Mouse (Mus musculus) embryo, embryonic 11.5 days (tissue): ENCODE results near the gene Plekhh3.

ENCODE experiments used
- DNase-seq: peaks from one replicate; pipeline ENCODE4 v3.0.0-alpha.2; 2012; ENCODE audit warnings: low read depth, low spot score

The Plekhh3 gene

DNA sequence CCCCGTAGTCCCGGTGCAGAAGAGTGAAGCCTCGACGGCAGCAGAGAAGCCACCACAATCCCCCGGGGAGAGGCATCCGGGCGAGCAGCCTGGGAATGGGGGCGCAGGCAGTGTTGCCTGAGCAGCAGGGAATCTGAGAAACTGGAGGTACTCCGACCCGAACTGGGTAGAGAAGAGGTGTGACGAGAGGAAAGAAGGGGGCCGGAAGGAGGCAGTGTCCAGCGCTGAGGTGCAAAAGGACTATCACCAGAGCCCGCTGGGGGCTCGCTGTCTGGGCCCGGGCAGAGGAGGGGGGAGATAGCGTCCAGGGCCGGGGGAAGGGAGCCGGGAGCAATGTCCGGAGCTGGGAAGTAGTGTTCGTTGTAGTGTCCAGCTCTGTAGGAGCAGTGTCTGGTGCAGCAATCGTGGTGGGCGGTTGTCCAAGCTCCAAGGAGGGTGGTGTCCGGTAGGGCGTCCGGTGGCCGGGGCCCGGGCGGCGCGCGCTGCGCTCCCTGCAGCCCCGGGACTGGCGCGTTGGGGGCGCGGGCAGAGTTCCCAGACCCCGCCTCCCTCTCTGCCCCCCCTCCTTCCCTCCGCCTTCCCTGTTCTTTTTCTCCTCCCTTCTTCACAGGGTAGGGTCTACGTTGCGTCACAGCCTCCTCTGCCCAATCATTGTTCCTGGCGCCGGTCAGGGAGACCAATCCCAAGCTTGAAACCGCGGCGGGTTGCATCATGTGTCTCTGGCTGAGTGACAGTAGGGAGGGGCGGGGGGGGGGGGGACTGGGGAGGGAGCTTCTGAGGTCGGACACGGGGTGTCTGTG lies at the start of gene Plekhh3:
Gene Plekhh3, minus strand, starts transcription at position 541 of the 800 bp plus-strand sequence.
- DNase-seq, result peak; percentile 96

DNA sequence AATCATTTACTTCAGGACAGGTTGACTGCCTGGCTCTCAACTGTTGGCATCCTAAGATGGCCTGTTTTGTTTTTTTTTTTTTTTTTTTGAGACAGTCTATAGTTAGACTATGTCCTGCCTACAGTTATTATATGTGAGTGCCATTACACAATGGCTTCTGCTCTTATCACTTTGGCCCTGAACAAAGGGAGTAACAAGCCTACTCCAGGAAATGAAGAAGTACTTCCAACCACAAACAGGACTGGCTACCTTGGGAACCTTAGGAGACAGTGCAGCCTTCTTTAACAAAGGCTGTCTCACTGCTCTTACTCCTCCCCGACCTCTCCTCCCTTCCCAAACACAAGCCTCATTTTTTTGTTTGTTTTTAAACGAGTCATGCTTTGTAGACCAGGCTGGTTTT lies 49.7 kb upstream of the Plekhh3 start:
- no peak for DNase-seq

DNA sequence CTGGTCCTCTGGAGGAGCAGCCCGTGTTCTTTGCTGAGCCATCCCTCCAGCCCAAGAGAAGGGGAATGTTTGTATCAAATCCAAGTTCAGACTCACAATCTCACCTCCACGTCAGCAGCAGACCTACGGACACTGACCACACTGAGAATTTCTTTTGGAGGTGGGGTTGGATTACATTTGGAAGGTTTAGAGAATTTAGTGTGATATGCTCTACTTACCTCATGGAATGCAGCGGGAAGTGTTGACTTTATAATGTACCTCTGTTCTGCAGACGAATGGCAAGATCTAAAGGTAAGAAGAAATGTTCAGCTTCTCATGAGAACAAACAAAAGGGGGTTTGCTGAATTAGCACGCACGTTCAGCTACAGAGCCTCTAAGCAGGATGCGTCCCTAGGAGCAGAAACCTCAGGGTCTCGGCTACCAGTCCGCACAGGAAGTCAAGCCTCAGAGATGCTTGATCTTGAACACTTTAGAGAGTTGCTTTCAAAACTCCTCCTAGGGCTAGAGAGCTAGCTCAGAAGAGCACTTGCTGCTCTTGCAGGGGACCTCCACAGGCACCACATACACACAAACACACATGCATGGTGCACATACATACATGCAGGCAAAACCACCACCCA lies 47.4 kb upstream of the Plekhh3 start:
- no peak for DNase-seq

DNA sequence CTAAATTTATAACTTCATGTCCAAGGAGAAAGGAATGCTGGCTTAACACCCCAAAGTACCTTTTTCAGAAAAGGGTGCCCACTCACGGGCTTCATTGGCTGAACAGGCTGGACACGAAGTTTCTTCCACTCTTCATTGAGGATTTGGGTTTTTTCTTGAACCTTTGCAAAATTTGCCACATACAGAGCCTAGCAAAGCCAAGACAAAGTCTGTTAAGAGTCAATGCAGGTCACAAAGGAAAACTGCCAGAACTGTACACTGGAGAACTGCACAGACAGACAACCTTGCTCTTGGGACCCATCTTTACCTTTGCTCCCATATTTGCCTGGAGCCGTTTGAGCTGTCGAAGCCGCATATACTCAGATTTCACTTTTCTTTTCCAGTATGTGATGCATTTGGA lies 45.8 kb upstream of the Plekhh3 start:
- no peak for DNase-seq

DNA sequence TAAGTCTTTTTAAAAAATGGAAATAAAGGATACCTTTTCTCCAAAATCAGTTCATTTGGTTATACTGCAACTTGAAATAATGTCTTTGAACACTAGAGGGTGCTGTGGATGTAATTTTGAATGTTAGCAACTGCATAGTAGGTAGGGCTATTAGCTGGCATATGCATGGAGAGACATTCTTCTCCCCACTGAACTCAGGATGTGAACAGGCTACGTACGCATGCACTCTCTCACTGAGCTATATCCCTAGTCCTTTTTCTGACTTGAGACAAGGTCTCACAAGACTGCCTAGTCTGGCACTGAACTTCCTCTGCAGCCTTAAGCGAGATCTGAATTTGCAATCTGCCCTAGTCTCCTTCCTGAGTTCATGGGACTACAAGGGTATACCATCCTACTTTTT lies 40.8 kb upstream of the Plekhh3 start:
- peak; percentile 66 for DNase-seq

DNA sequence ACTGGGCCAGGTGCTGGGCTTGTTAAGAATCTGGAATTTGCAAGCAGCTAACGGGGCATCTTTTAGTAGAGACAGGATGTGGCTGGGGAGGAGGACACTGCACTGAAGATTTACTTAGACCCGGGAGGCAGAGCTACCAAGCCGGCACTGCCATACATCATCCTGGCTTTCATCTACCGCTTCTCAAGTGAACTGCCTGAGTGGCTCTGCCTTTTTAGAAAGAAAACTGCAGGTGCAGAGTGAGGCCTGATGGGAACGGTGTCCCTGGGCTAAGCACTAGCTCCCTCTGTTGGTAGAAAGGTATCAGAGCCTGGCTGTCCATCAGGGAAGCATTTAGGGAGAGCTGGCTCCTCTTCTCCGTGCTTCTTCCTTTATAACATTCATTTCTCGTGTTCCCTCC lies 29.8 kb upstream of the Plekhh3 start:
- peak; percentile 38 for DNase-seq

DNA sequence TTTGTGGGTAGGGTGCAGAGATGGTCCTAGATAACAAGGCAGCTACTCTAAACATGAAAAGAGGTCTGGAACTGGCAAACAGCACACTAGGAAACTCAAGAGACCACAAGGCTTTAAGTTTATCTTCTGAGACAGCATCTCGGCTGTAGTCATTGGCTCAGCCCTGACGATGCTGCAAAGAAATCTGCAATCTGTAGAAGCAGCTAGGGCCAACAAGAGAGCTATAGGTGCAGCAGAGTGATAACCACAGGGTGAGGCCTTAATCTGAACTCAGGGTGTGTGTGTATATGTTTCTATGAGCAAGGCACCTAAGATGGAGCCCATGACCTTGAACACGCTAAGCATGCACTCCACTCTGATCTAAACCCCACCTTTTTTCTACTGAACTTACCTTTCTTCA lies 28.4 kb upstream of the Plekhh3 start:
- no peak for DNase-seq

DNA sequence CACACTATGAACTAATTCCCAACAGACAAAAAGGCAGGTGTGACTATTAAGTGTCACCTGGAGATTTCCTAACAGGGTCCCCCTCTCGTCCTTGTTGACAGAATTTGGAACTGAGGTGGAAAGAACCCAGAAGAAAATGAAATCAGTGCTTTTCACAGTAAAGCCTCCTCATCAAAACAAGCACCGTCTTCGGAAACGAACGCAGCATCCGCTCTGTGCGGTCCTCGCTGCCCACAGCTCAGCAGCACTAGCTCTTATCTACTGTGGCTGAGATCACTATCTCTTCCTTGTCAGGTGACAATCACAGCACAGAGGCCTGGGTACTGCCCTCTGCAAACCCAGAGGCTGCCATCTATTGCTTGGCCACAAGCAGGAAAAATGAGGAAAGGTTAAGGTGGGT lies 25.0 kb upstream of the Plekhh3 start:
- DNase-seq, result no peak

DNA sequence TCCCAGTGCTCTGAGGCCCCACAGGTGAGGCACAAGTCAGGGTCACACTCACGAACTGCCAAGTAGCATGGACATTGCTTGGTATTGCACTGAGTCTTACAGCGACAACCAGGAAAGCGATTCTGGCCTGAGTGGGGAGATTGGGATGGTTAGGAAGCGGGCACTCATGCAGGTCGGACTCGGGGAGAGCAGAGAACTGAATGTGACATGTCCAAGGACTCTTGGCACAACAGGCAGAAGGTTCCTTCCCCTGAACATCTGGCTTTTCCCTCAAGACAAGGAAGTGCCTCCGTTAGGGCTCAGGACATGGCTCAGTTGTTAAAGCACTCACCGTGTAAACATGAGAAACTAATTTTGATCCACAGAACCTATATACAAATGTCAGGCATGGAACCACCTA lies 24.4 kb upstream of the Plekhh3 start:
- DNase-seq, result no peak

DNA sequence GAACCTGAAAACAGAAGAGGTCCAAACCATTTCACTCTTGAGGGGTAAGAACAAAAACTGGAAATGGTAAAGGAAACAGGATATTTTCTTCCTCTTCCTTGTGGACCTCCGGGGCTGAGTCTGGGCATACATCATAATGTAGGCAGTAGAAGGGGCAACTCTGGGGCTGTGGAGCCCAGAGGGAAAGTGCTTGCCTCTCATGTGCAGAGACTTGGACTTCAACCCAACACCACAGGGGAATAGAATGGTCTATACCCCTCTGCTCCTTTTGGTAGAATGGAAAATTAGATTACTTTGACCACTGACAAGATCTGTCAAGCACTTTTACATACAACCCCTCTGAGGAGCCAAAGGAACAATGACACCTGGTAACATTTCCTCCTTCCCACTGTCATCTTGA lies 23.9 kb upstream of the Plekhh3 start:
- no peak for DNase-seq

DNA sequence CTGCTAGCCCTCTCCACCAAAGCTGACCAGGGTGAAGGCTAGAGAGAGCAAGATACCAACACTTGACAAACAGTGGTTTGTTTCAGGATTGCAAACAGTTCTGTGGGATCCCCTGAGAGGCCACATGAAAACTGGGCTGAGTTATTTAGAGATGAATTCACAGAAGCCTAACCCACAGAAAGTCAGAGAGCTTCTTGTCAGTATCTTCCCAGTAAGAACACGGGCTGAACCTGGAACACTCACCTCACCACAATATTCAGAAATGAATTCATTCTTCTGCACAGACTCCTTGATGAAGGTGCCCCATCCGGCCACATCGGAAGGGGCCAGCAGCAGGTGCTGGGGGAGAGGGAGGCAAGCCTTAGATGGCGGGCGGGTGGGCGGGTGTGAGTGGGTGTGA lies 23.5 kb upstream of the Plekhh3 start:
- no peak for DNase-seq

DNA sequence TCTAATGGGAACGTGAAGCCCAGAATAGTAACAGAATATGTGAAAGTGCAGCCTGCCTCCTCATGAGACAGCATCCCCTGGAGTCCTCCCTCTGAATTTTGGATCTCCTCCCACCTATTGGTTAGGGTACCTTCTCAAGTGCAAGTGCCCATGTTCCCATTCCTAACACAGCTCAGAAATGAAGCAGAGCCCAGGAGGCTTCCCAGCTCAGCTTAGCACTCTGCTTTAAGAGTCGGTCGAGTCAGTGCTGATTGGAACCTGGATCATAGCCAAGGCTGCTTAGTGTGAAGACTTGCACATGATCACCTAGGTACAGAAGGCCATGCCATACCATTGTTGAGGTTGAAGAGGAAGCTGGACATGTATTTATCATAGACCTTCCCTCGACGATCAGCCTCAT lies 23.0 kb upstream of the Plekhh3 start:
- no peak for DNase-seq

DNA sequence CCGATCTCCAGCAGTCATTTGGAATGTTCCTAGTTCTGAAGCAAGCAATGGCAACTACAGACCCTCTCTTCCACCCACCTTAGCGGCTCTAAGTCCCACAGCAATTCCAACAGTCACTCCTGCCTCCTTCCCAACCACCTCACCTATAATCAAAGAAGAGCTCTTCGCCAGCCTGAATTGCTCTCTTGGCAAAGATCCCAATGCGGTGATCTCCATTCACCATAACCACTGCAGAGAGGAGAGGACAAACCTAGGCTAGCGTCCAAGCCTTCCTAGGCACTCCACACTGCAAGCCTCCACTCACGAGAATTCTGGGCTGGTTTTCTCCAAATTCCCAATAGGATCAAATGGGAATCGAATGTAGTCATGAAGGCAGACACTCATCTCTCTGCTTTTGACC lies 21.9 kb upstream of the Plekhh3 start:
- DNase-seq, result no peak

DNA sequence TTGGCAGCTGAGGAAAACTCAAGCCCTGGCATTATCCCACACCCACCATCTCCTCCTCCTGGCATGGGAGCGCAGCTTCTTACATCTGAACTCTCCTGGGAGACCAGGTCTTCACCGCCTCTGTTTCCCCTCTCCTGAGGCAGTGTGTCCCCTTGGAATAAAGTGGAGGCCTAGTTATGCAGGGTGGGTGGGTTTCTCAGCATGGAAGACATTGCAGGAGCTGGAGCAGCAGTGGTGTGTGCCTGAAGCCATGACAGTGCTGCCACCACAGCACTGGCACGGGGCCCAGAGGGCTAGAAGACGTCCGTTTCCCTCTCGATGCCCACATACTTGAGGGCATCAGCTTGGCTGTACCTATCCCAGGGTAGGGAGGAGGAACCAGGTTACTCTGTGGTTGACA lies 21.5 kb upstream of the Plekhh3 start:
- DNase-seq, result no peak

DNA sequence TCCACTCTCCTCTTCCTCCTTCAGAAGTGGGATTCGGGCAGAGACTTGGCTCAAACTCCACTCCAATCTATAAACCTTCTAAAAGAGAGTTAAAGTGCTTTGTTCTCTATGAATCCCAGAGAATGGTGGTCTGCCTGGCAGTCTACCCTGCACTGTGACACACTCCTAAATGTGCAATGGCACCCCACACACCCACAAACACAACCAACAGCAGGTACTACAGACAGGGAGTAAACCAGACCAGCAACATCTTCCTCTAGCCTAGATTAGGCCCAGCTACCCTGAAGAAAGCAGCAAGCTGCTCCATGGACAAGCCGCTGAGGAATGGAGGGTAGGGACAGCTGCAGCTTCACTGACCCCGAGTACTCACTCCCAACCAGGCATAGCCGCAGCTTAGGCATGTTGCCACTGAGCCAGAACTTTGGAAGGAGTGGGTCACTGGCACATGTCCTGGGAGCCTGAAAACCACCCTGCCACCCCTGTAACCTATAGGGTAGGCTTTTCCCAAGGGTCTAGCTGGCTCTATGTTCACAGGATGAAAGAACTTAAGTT lies 20.8 kb upstream of the Plekhh3 start:
- DNase-seq, result no peak

DNA sequence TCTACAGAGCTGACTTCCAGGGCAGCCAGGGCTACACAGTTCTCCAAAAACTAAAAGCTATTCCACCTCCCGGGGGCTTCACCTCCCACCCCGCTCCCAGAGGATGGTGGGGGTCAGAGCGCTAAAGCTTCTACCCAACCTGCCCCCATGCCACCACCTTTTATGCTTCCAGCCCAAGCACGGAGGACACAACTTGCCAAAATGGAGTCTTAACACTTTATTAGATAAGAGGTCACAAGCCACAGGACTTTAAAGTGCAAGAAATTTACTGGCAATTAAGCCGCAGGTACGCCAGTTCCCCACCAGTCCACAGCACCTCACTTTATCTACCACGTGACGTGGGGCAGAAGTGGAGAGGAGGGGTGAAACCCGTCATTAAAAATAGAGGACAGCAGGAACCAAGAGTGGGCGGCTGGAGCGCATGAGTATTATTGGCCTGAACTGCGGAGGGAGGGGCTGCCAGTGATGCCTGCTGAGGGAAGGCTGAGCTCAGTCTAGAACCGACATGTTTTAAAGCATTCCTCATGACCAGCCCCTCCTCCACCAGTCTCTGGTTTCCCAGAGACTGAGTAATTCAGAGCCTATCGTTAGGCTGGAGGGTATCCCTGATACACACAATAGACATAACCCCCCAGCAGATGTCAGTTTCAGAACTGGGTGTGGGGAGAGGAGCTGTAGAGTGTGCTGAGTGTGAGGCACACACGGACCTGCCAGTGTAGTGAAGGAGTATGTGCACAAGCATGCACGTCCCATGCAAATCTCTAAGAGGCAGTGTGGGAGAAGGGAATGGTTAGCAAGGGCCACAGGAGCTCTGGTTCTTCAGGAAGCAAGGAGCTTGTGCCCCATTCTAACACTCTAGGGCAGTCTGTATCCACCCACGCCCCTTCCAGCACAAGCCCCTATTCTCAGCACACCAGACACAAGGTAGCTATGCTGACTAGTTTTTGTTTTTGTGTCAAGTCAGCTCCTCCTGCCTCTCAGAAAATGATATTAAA lies 20.1 kb upstream of the Plekhh3 start:
- no peak for DNase-seq

DNA sequence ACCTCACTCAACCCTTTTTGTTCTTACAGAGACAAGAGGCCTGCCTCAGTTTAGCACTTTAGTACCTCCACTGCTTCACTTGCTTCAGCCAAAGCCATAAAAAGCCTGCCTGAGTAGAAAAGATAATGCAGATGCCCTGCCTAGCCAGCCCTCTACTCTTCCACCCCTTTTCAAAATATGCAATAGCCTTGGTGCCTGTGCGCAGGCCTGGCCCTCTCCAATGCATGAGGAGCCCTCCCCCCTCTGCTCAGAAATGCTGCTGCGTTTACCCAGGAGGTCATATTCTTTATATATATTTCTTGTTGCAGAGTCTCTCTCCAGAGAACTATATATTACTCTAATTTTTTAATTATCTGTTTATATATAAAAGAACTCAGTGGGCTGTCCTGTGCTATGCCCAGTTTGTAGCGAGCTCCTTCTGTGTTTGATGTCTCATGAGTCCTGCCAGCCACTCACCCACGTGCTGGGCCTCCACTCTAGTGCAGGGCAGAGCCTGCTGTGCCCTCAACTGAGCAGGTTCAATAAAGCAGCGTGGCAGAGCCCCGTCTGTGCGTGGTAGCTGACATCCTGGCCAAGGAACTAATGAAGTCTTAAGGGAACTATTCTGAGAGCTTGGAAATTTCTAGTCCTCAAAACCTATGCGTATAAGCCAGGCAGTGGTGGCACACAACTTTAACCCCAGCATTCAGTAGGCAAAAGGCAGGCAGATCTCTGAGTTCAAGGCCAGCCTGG lies 19.2 kb upstream of the Plekhh3 start:
- DNase-seq, result no peak

DNA sequence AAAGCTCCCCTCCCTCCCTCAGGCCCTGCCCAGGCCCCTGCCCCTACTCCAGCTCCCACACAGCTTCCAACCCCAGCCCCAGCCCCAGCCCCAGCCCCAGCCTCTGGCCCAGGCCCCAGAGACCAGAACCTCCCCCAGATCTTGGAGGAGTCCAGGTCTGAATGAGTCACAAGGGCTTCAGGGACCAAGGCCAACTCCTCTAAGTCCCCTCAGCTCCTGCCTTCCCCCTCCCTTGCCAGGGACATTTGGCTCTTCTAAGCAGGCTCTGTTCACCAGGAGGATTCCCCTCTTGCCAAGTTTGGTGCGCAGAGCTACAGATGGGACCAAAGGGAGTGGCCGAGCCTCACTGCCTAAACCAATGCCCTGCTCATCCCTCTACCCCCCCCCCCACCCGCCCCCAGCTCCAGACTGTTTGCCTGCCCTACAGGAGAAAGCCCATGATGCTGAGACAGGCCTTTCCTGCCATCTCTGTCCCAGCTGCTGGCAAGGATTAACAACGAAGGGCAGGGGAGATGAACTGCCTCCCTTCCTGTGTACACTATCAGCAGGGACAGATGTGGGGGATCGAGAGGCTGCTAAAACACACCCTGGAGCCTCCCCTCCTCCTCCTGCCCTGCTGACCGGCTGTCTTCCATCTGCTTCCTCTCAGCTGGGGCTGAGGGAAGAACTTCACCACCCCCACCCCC lies 18.5 kb upstream of the Plekhh3 start:
- DNase-seq, result no peak

DNA sequence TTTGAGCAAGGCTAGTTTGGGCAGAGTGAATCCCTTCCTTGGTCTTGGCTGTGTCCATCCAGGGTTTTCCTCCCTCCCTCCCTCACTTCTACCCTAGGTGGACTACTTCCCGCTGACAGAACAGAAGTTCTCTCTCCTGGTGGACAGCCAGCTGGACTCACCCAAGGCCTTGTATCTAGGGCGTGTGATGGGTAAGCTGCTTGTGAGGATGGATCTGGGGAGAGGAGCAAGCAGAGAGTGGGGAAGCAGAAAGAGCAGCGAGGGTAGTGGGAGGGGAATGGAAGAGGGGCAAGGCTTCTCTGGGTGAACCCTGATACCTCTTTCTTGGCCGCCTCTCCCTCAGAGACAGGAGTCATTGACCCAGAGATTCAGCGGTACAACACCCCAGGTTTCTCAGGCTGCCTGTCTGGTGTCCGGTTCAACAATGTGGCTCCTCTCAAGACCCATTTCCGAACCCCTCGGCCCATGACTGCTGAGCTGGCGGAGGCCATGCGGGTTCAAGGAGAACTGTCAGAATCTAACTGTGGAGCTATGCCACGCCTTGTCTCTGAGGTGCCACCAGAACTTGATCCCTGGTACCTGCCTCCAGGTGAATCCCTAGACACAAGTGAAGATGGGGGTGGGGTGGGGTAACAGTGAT lies 17.1 kb upstream of the Plekhh3 start:
- no peak for DNase-seq

DNA sequence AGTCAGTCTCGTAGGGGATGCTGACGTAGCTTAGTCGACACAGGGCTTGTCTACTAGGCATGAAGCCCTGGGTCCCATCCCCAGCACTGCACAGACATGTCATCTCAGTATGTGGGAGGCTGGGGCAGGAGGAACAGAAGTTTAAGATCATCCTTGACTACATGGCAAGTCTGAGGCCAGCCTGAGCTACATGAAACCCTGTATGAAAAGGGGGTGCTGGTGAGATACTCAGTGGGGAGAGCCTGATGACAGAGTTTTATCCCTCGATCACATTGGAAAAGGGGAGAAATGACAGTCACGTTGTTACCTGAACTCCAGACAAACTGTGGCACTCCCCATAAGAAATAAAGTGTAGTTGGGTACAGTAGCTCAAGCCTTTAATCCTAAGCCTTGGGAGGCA lies 16.4 kb upstream of the Plekhh3 start:
- DNase-seq, result no peak
